Mouse (Mus musculus) liver, embryonic 12.5 days (tissue): ENCODE measurements around the gene H2-M10.4. TPM values are rescaled to one million over a fixed set of nuclear protein-coding genes. Genes with fewer than 3 reads are reported as not detected.
"Not testable (repeated sequence)": the region's sequence is repeated elsewhere in the genome, so short reads cannot be mapped to it uniquely, and the experiment has no call there.

Experiments
- ATAC-seq: fragments of 200-750 bp; cut with Nextera tagmentation; 2 replicates; pipeline ENCODE4 v1.8.0; 2017; ENCODE audit warnings: moderate number of reproducible peaks, mild to moderate bottlenecking, moderate library complexity
- H3K27ac ChIP-seq: fragments of 300-500 bp; sonication (generic); 2 replicates; pipeline ENCODE4 v1.5.1; 2016; ENCODE audit warnings: mild to moderate bottlenecking
- H3K27me3 ChIP-seq: fragments of 300-500 bp; sonication (generic); replicated peaks from 2 replicates; pipeline ENCODE4 v1.6.1; 2016; ENCODE audit warnings: mild to moderate bottlenecking, moderate library complexity
- H3K36me3 ChIP-seq: fragments of 300-500 bp; sonication (generic); 2 replicates; pipeline ENCODE4 v1.6.1; 2016; ENCODE audit warnings: mild to moderate bottlenecking, moderate library complexity
- H3K4me1 ChIP-seq: fragments of 300-500 bp; sonication (generic); 2 replicates; pipeline ENCODE4 v1.6.1; 2016
- H3K4me2 ChIP-seq: fragments of 300-500 bp; sonication (generic); 2 replicates; pipeline ENCODE4 v1.6.1; 2016; ENCODE audit warnings: mild to moderate bottlenecking, moderate library complexity
- H3K4me3 ChIP-seq: fragments of 300-500 bp; sonication (generic); 2 replicates; pipeline ENCODE4 v1.5.1; 2016; ENCODE audit warnings: mild to moderate bottlenecking, moderate library complexity
- H3K9ac ChIP-seq: fragments of 300-500 bp; sonication (generic); 2 replicates; pipeline ENCODE4 v1.6.1; 2016; ENCODE audit warnings: mild to moderate bottlenecking, moderate library complexity
- H3K9me3 ChIP-seq: fragments of 300-500 bp; sonication (generic); replicated peaks from 2 replicates; pipeline ENCODE4 v1.6.1; 2016; ENCODE audit warnings: mild to moderate bottlenecking, moderate library complexity
- WGBS: fragments of 180-500 bp; shearing (Covaris S2); methylation state at CpG from one replicate; pipeline ENCODE4 v1.1.7; 2016; ENCODE audit not compliant: insufficient replicate concordance; 5-methylcytosine and 5-hydroxymethylcytosine counted together
- polyA plus RNA-seq: library from polyadenylated mRNA; unstranded; fragments of >200 nt; fragmentation: Nextera tagmentation; extraction: Ambion mirVana; gene quantifications from 2 replicates; pipeline ENCODE4 v1.2.1, GENCODE M21; 2016

H2-M10.4 gene
- polyA plus RNA-seq, result not detected in 2 replicates

DNA sequence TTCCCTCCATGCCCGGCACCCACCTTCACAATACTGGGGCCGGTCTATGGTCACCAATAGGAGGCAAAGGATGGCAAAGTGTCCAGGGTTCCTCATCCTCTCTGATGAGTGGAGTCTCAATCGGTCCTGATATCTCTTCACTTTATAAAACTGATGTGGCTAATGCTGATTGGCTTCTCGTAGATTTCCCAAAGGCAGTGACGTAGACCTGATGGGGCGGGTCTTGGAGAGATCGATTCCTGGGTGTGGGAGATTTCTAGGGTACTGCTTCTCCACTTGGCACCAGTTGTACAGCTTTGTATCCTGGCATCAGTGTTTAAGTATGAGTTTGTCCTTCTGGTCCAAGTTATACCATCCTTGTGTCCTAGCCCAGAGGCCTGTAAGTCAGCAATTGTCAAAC, at the start of gene H2-M10.4:
Gene H2-M10.4 (minus strand): TSS at position 101 of the 400 bp plus-strand sequence.
- no peak for ATAC-seq

DNA sequence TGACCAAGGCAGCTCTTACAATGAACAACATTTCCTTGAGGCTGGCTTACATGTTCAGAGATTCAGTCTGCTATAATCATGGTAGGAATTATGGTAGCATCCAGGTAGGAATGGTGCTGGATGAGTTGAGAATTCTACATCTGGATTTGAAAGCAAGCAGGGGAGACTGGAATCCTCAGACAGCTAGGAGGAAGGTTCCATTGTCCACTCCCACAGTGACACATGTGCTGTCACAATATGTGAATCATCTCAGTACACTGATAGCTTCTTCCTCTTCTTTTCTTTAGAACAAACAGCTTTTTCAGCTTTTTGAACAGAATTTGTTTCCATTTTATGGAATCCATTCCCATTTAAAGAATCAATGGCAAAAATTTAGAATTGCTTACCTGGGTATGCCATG, 41.8 kb upstream of the H2-M10.4 start:
- Histone ChIP-seq H3K4me2 (no peak overlapping the region), H3K36me3 (no peaks in the 10 kb centered on the region), H3K9me3 (no peaks in the 10 kb centered on the region), H3K27me3 (no peaks in the 10 kb centered on the region), H3K27ac (no peak overlapping the region), H3K4me3 (no peak overlapping the region), H3K9ac (no peak overlapping the region), H3K4me1 (no peaks in the 10 kb centered on the region)
- no peak for ATAC-seq

More for the DNA sequence above, at the start of gene H2-M10.4:
- Histone ChIP-seq H3K9ac (no peak within 1 kb of the TSS), H3K4me3 (no peak within 1 kb of the TSS), H3K4me2 (no peak within 1 kb of the TSS), H3K9me3 (no peaks in the 10 kb centered on the region), H3K36me3 (no peaks in the 10 kb centered on the region), H3K27ac (no peak within 1 kb of the TSS), H3K4me1 (no peaks in the 10 kb centered on the region), H3K27me3 (no peaks in the 10 kb centered on the region)
- WGBS, result 72% methylated on average over 7 of the region's 7 CpGs

DNA sequence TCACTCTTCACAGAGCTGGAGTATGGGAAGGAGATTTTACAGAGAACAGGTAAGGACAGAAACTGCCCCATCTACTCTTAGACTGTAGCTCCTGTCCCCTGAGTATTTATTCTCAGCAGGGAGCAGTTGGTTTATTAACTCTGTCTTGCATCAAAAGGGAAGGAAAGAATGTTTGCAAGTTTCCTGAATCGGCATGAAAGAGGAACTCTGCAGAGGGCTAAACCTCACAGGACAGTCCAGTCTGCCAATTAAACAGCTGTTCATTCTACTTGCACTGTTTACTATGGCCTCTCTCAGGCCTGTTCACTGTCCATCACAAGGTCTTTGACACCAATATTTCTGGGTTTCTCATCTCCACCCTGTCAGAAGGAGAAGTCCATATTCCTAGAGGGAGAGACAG, 38.3 kb upstream of the H2-M10.4 start:
- Histone ChIP-seq H3K4me3 (no peak overlapping the region), H3K9me3 (no peaks in the 10 kb centered on the region), H3K4me2 (no peak overlapping the region), H3K27me3 (no peaks in the 10 kb centered on the region), H3K9ac (no peak overlapping the region), H3K36me3 (no peaks in the 10 kb centered on the region), H3K27ac (no peak overlapping the region), H3K4me1 (no peaks in the 10 kb centered on the region)
- no peak for ATAC-seq
- WGBS, result 15% methylated on average over 1 of the region's 1 CpGs

DNA sequence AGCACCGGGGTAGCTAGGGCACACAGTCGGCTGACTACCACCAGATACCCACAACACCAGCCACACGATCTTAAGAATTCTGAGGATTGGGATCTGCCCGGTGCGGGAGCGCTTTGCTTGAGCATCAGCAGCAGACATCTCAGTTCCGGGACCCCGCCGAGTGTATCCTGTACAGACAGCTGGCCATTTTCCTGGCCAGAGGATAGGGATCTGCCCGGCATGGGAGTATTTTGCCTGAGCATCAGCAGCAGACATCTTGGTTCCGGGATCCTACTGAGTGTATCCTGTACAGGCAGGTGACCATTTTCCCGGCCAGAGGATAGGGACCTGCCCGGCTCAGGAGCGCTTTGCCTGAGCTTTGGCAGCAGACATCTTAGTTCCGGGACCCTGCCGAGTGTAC, 26.0 kb upstream of the H2-M10.4 start:
- H3K4me1 ChIP-seq, H3K36me3 ChIP-seq, H3K9ac ChIP-seq, ATAC-seq, H3K27me3 ChIP-seq, H3K27ac ChIP-seq, H3K4me3 ChIP-seq, H3K9me3 ChIP-seq, H3K4me2 ChIP-seq: not testable (repeated sequence)
- WGBS, result 82% methylated on average over 16 of the region's 16 CpGs

DNA sequence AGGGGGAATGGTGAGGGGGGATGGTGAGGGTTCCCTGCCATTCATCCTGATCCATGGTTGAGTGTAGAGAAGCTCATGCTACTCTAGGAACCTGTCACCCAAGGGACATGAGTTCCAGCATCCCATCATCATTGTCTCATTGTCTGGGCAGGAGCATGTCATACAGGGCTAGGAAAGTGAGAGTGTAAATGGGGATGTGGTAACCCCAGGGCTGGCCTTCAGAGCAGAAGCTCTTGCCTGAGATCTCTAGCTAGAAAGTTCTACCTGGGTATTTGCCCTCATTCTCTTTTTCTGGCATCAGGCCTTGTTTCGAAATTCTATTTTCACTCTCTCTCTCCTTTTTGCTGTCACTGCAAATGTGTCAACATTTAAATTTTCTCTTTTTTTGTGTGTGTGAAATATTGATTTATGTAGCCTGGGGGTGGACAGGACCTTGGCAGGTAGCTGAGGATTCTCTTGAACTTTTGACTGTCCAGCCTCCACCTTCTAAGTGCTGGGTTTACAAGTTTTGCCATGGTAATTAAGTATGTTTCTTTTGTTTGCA, 24.6 kb upstream of the H2-M10.4 start:
- no peaks in the 10 kb centered on the region for H3K9me3 ChIP-seq
- no peaks in the 10 kb centered on the region for H3K27me3 ChIP-seq
- H3K36me3 ChIP-seq, result no peaks in the 10 kb centered on the region
- H3K4me1 ChIP-seq, result no peaks in the 10 kb centered on the region
- 48% methylated on average over 1 of the region's 1 CpGs for WGBS
- H3K27ac ChIP-seq, result no peak overlapping the region
- H3K4me3 ChIP-seq, result no peak overlapping the region
- no peak overlapping the region for H3K4me2 ChIP-seq
- no peak overlapping the region for H3K9ac ChIP-seq
- ATAC-seq, result no peak

DNA sequence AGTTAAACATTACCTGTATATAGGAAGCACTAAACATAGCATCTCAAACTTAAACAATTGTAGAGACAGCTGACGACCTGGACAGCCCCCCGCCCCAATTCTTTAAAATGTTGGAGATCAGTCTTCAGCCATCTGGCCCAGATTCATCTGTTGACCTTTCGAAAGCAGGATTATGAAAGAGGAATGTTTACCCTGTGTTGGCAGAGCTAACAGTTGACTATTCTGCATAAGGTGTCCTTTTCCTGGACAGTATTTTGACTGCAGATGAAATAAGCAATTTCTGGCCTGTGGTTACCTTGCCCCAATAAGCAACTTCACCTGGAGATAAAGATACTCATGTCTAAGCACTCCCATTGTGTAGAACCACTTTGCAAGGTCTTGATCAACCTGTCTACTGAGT, 21.7 kb upstream of the H2-M10.4 start:
- ATAC-seq, result no peak
- Histone ChIP-seq H3K4me2 (no peak overlapping the region), H3K9ac (no peak overlapping the region), H3K27me3 (no peaks in the 10 kb centered on the region), H3K9me3 (no peaks in the 10 kb centered on the region), H3K27ac (no peak overlapping the region), H3K36me3 (no peaks in the 10 kb centered on the region), H3K4me1 (no peaks in the 10 kb centered on the region), H3K4me3 (no peak overlapping the region)
- WGBS, result 58% methylated on average over 3 of the region's 3 CpGs

DNA sequence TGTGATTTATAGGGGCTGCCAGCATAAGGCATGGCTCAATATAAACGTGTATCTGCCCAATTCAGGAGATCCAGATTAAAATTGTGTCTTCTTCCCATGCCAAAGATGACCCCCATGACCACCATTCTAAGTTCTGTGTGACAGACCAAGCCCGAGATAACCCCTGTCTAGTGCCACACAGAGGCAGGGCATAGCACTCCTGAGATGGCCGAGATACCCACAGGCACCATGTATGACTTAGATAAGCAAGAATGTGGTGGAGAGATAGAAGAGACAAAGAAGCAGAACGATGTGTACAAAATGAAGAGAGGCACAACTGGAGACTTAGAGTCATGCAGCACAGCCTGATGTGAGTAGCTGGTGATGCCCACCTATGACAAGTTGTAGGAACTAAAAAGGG, 5.9 kb downstream of the H2-M10.4 start:
- ATAC-seq, result no peak
- Histone ChIP-seq H3K27me3 (no peaks in the 10 kb centered on the region), H3K9me3 (no peaks in the 10 kb centered on the region), H3K36me3 (no peaks in the 10 kb centered on the region), H3K4me3 (no peak overlapping the region), H3K9ac (no peak overlapping the region), H3K4me1 (no peaks in the 10 kb centered on the region), H3K27ac (no peak overlapping the region), H3K4me2 (no peak overlapping the region)
- WGBS, result 38% methylated on average over 4 of the region's 4 CpGs

DNA sequence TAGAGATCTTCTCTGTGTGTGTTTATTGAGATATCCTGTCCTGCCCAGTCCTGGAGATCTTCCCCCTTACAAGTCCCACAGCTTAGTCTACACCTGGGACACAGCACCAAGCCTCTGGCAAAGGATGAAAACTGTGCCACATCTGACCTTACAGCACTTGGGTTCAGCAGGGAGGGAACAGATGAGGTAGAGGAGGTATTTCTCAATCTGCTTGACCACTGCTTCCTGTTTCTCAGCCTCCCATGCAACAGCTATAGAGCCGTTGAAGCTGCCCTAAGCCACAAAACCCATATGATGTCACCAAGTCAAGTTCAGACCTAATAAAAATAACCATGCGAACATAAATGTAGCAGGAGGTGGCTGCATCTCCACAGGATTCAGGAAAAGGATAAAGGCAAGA, 30.7 kb downstream of the H2-M10.4 start:
- no peak for ATAC-seq
- Histone ChIP-seq H3K4me2 (no peak overlapping the region), H3K27ac (no peak overlapping the region), H3K36me3 (no peaks in the 10 kb centered on the region), H3K9ac (no peak overlapping the region), H3K27me3 (no peaks in the 10 kb centered on the region), H3K4me3 (no peak overlapping the region), H3K9me3 (no peaks in the 10 kb centered on the region), H3K4me1 (no peaks in the 10 kb centered on the region)
- 23% methylated on average over 2 of the region's 2 CpGs for whole genome bisulfite sequencing

DNA sequence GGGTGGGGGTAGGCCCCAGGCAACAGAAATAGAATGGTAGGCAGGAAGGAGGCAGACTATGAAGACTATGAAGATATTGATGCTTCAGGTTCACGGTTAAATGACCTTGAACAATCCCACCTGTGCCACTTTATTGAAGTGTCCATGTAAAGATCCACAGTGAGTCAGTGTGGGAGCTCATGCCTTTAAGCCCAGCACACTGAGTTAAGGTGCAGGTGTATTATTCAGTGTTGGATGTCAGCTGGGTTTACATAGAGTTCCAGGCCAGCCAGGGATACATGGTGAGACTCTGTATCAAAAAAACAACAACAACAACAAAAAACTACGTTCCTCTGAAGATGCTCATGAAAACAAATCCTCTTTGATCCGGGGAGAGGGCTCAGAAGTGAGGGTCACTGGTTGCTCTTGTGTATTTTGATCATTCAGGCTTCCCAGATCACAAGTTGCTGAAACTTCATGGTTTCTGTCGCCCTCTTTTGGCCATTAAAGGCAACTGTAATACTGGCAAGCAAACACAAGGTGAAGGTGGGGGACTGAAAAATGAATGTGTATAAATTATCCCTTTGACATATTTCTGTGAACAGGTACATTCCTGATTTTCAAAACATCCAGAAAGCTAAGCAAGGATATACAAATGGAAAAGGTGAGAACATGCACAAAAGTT, 43.9 kb downstream of the H2-M10.4 start:
- H3K27ac ChIP-seq, result no peak overlapping the region
- H3K9ac ChIP-seq, result no peak overlapping the region
- 19% methylated on average over 4 of the region's 4 CpGs for WGBS
- no peak for ATAC-seq
- H3K36me3 ChIP-seq, result no peaks in the 10 kb centered on the region
- no peaks in the 10 kb centered on the region for H3K27me3 ChIP-seq
- H3K4me2 ChIP-seq, result no peak overlapping the region
- no peaks in the 10 kb centered on the region for H3K9me3 ChIP-seq
- no peak overlapping the region for H3K4me3 ChIP-seq
- H3K4me1 ChIP-seq, result no peaks in the 10 kb centered on the region

DNA sequence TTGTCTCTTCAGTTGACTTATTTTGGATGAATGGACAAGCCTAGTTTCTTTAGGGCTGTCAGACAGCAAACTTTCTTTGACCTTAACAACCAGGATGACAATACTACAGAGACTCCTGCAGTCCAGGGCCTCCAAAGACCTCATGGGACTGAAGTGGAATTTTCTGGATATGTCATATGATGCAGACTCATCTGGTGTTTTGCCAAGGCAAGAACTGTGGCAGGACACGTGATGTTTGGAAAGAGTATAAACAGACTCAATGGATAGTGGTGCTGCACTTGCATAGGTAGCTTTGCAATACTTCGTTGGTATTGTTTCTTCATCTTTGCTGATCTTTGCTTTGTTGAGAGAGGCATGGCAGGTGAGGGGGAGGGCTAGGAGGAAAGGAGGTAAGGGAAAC, 44.7 kb downstream of the H2-M10.4 start:
- no peaks in the 10 kb centered on the region for H3K27me3 ChIP-seq
- H3K9ac ChIP-seq, result no peak overlapping the region
- H3K27ac ChIP-seq, result no peak overlapping the region
- 34% methylated on average over 2 of the region's 2 CpGs for WGBS
- no peak overlapping the region for H3K4me2 ChIP-seq
- ATAC-seq, result no peak
- H3K9me3 ChIP-seq, result no peaks in the 10 kb centered on the region
- no peak overlapping the region for H3K4me3 ChIP-seq
- no peaks in the 10 kb centered on the region for H3K36me3 ChIP-seq
- H3K4me1 ChIP-seq, result no peaks in the 10 kb centered on the region

DNA sequence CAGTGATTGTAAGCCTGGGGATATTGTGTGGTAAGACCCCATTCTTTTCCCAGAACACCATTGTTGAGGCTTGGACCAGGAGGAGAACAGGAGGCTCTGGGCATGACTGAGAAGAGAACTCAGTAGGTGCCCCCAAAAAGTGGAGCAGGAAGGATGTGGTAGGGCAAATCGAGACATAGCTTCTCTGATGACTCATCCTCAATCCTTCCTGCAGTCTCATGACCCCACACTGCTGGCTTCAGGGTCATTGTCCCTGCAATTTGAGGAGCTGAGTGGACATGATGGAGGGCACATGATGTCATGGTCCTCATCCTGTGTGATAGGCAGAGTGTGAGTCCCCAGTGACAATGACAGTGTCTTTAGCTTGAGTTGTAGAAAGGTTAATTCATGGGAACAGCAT, 46.7 kb downstream of the H2-M10.4 start:
- Histone ChIP-seq H3K4me2 (no peak overlapping the region), H3K9me3 (no peaks in the 10 kb centered on the region), H3K27ac (no peak overlapping the region), H3K4me3 (no peak overlapping the region), H3K4me1 (no peaks in the 10 kb centered on the region), H3K36me3 (no peaks in the 10 kb centered on the region), H3K27me3 (no peaks in the 10 kb centered on the region), H3K9ac (no peak overlapping the region)
- 24% methylated on average over 1 of the region's 1 CpGs for WGBS
- no peak for ATAC-seq

DNA sequence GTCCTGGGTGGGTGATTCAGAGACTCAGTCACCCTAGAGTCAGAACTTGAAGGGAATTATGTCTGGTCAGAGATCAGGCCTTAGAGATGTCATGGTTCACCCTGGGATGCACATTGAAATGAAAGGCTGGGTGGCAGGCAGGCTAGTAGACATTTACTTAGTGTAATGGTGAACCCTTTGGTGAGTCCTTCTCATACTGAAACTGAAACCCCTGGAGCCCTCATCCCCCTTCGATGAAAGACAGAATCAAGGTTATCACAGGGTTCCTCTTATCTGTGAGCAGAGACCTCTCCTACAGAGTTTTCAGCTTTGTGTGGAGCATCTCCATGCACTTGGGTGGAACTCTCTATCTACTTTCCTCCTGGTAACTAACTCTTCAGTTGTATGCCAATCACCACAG, 47.8 kb downstream of the H2-M10.4 start:
- Histone ChIP-seq H3K4me3 (no peak overlapping the region), H3K36me3 (no peaks in the 10 kb centered on the region), H3K9me3 (no peaks in the 10 kb centered on the region), H3K4me1 (no peaks in the 10 kb centered on the region), H3K27ac (no peak overlapping the region), H3K27me3 (no peaks in the 10 kb centered on the region), H3K4me2 (no peak overlapping the region), H3K9ac (no peak overlapping the region)
- no peak for ATAC-seq
- 50% methylated on average over 1 of the region's 1 CpGs for WGBS
